Mouse (Mus musculus) heart, adult 8-10 months (tissue): ENCODE measurements around the gene Prpf38b. TPM values are rescaled to one million over a fixed set of nuclear protein-coding genes. Genes with fewer than 3 reads are reported as not detected.

Experiments
- DNase-seq: peaks from one replicate; pipeline ENCODE4 v3.0.0; 2022; ENCODE audit warnings: low spot score
- total RNA-seq, 4 experiments: library from RNA; stranded (reverse); gene quantifications; 2 replicates each; pipeline ENCODE4 v1.2.4; 2022

Gene Prpf38b
- 10 to 100 TPM; 14.1 to 18.6 (median 17.4) TPM for total RNA-seq

GRCm38 (mm10) chr3:108911548-108912413 is at the start of gene Prpf38b:
Prpf38b (minus strand) TSS chr3:108911727.
- peak; percentile 95 for DNase-seq

GRCm38 (mm10) chr3:108961226-108961625 is 49.7 kb upstream of the Prpf38b start:
- no peak for DNase-seq

- no peak for DNase-seq
Measured at GRCm38 (mm10) chr3:108959680-108960295, 48.3 kb upstream of the Prpf38b start.

GRCm38 (mm10) chr3:108957976-108958375 is 46.4 kb upstream of the Prpf38b start:
- no peak for DNase-seq

GRCm38 (mm10) chr3:108940996-108941395 is 29.5 kb upstream of the Prpf38b start:
- no peak for DNase-seq

- no peak for DNase-seq
Measured at GRCm38 (mm10) chr3:108940001-108940633, 28.6 kb upstream of the Prpf38b start, which contains the start of gene Gm9857. Gm9857 (minus strand) TSS chr3:108940445.

- no peak for DNase-seq
Measured at GRCm38 (mm10) chr3:108939573-108939972, 28.0 kb upstream of the Prpf38b start, which contains the start of gene Henmt1. Henmt1 (plus strand) TSS chr3:108939873.

GRCm38 (mm10) chr3:108938691-108939090 is 27.2 kb upstream of the Prpf38b start:
- DNase-seq: no peak

- no peak for DNase-seq
Measured at GRCm38 (mm10) chr3:108933557-108933956, 22.0 kb upstream of the Prpf38b start.

GRCm38 (mm10) chr3:108926308-108926707 is 14.8 kb upstream of the Prpf38b start:
- DNase-seq: no peak

- DNase-seq: no peak
Measured at GRCm38 (mm10) chr3:108925677-108926076, 14.2 kb upstream of the Prpf38b start.

GRCm38 (mm10) chr3:108921822-108922221 is 10.3 kb upstream of the Prpf38b start:
- no peak for DNase-seq

GRCm38 (mm10) chr3:108920442-108921070 is 9.0 kb upstream of the Prpf38b start:
- no peak for DNase-seq

- DNase-seq: no peak
Measured at GRCm38 (mm10) chr3:108918852-108919251, 7.3 kb upstream of the Prpf38b start.

- DNase-seq: no peak
Measured at GRCm38 (mm10) chr3:108917986-108918385, 6.5 kb upstream of the Prpf38b start.

GRCm38 (mm10) chr3:108916857-108917256 is 5.3 kb upstream of the Prpf38b start:
- no peak for DNase-seq

GRCm38 (mm10) chr3:108915999-108916398 is 4.5 kb upstream of the Prpf38b start:
- DNase-seq: no peak

GRCm38 (mm10) chr3:108911081-108911547 is 413 bp downstream of the Prpf38b start:
- peak; percentile 43 for DNase-seq

GRCm38 (mm10) chr3:108910303-108911080 is 1.0 kb downstream of the Prpf38b start:
- DNase-seq: no peak

- DNase-seq: no peak
Measured at GRCm38 (mm10) chr3:108902934-108903333, 8.6 kb downstream of the Prpf38b start.

- no peak for DNase-seq
Measured at GRCm38 (mm10) chr3:108902038-108902437, 9.5 kb downstream of the Prpf38b start.
